Mouse (Mus musculus) kidney, adult 2 months (tissue): ENCODE measurements at regions not wholly inside any gene's neighbourhood (a gene's known extent, or its start where the extent isn't known, plus 50 kb on each side); places are given as distances from the start of the nearest gene placed in this dataset.

ENCODE experiments used
- DNase-seq: peaks from one replicate; pipeline ENCODE4 v3.0.0; 2021
- H3K27ac ChIP-seq: fragments of 200-500 bp; 2 replicates; pipeline ENCODE4 v1.5.1; 2012; ENCODE audit warnings: low read depth, low read length, control low read depth, inconsistent platforms; ENCODE audit not compliant: insufficient read depth
- H3K27me3 ChIP-seq: fragments of 200-500 bp; replicated peaks from 2 replicates; pipeline ENCODE4 v1.6.1; 2012; ENCODE audit warnings: mild to moderate bottlenecking, moderate library complexity, low read length, inconsistent platforms; ENCODE audit not compliant: control insufficient read depth, insufficient read depth
- H3K36me3 ChIP-seq: fragments of 200-500 bp; 2 replicates; pipeline ENCODE4 v1.6.1; 2012; ENCODE audit warnings: mild to moderate bottlenecking, moderate library complexity, low read length, inconsistent platforms; ENCODE audit not compliant: control insufficient read depth, insufficient read depth
- H3K4me1 ChIP-seq: fragments of 200-500 bp; 2 replicates; pipeline ENCODE4 v1.6.1; 2011; ENCODE audit warnings: low read length; ENCODE audit not compliant: control insufficient read depth, insufficient read depth
- H3K4me3 ChIP-seq: fragments of 200-500 bp; 2 replicates; pipeline ENCODE4 v1.5.1; 2011; ENCODE audit warnings: mild to moderate bottlenecking, low read depth, low read length, control low read depth; ENCODE audit not compliant: insufficient read depth
- CTCF ChIP-seq: fragments of 200-500 bp; conservative IDR thresholded peaks from 2 replicates; pipeline ENCODE4 v1.5.1; 2011; ENCODE audit warnings: low read depth, mild to moderate bottlenecking, control low read depth, low read length, moderate library complexity, mixed read lengths; ENCODE audit not compliant: insufficient read depth, insufficient read length
- POLR2A ChIP-seq: fragments of 200-500 bp; IDR thresholded peaks from one replicate; pipeline ENCODE4 v1.6.1; 2011; ENCODE audit warnings: low read depth, low read length, control low read depth
- WGBS: fragments of 180-500 bp; shearing (Covaris S2); methylation state at CpG from one replicate; pipeline ENCODE4 v1.1.7; 2018; 5-methylcytosine and 5-hydroxymethylcytosine counted together

GRCm38 (mm10) chr2:174917146-174917905 is 92.7 kb upstream of the Gm14444 start:
- Histone ChIP-seq H3K4me3 (no peak overlapping the region), H3K27ac (no peak overlapping the region), H3K27me3 (no peaks in the 10 kb centered on the region), H3K4me1 (no peaks in the 10 kb centered on the region), H3K36me3 (no peaks in the 10 kb centered on the region)
- TF ChIP-seq POLR2A = no peak
- TF ChIP-seq CTCF = no peak
- no peak for DNase-seq
- 33% methylated on average over 10 of the region's 10 CpGs for WGBS

DNA sequence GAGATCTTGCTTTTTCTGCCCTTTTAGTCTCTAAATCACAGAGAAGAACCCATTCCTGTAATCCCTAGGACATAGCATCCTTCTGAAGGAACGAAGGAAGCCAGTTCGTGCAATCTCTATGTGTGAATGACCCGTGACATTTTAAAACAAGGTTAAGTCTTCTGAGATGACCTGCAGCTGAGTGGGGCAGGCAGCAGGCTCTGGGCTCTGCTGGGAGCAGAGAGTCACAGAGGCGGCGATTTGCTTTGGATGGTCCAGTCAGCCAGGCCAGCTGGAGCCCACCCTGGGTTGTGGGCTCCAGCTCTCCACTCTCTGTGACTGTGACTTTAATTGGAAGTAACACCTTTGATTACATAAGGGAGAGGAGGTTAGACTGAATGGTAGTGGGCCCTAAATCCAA is 92.1 kb upstream of the Gm14444 start:
- H3K4me3 ChIP-seq = no peak overlapping the region
- no peaks in the 10 kb centered on the region for H3K36me3 ChIP-seq
- TF ChIP-seq POLR2A = no peak
- TF ChIP-seq CTCF = no peak
- H3K27me3 ChIP-seq = no peaks in the 10 kb centered on the region
- WGBS = 27% methylated on average over 5 of the region's 5 CpGs
- no peak overlapping the region for H3K27ac ChIP-seq
- DNase-seq = no peak
- H3K4me1 ChIP-seq = no peaks in the 10 kb centered on the region

DNA sequence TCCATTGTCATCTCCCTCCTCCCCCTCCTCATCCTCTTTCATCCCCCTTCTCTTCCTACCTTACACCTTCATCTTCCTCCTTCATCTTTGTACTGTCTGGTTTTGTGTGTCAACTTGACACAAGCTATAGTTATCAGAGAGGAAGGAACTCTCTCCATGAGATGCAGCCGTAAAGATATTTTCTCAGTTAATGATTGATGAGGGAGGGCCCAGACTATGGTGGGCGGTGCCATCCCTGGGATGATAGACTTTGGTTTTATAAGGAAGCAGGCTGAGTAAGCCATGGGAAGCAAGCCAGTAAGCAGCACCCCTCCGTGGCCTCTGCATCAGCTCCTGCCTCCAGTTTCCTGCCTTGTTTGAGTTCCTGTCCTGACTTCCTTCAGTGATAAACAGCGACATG is 87.8 kb upstream of the Gm14444 start:
- TF ChIP-seq POLR2A (no peak), CTCF (no peak)
- Histone ChIP-seq H3K4me3 (no peak overlapping the region), H3K27me3 (no peaks in the 10 kb centered on the region), H3K36me3 (no peaks in the 10 kb centered on the region), H3K27ac (no peak overlapping the region), H3K4me1 (no peaks in the 10 kb centered on the region)
- DNase-seq = no peak
- WGBS = 32% methylated on average over 4 of the region's 4 CpGs

GRCm38 (mm10) chr2:174929718-174930117 is 80.3 kb upstream of the Gm14444 start:
- WGBS = 68% methylated on average over 2 of the region's 2 CpGs
- peak; percentile 3 for DNase-seq
- no peak overlapping the region for H3K4me3 ChIP-seq
- H3K27me3 ChIP-seq = no peaks in the 10 kb centered on the region
- H3K27ac ChIP-seq = no peak overlapping the region
- no peaks in the 10 kb centered on the region for H3K36me3 ChIP-seq
- TF ChIP-seq CTCF (no peak), POLR2A (no peak)
- H3K4me1 ChIP-seq = no peaks in the 10 kb centered on the region

DNA sequence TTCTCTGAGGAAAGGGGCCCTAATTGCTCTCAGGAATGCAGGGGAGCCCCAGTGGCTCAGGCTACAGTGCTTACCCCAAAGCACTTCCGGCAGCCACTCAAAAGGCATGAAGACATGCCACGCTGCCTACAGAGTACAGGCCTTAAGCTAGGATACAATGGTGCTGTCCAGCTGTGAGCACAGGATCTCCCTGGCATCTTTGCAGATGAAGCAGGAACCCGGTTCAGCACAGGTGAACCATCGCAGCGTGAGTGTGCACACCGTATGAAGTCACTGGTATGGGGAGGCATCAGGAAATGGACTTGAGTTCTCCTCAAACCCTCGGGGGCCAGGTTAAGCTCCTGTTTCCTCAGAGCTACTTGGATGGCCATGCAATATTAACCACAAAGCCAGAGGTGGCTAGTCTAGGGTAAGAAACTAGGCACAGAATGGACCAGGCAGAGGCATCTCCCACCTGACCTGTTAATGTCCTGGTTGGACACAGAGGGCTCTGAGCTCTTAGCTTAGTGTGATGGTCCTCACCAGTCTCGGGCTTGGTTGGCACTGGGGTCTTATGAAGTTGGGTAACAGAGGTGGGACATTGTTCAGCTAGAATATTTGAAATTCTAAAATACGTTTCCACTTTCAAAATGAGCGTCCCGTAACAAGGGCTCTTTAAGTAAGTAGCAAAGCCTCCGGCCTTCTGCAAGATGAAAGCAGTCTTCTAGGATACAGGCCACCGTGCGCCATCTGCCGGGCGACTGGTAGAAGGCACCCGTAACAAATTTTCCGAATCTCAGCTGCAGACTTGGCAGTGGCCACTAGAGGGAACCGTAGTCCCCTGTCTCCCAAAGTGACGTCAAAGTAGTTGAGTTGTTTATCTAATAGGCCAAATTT is 77.7 kb upstream of the Gm14444 start:
- Histone ChIP-seq H3K27ac (no peak overlapping the region), H3K4me1 (no peaks in the 10 kb centered on the region), H3K27me3 (no peaks in the 10 kb centered on the region), H3K4me3 (no peak overlapping the region), H3K36me3 (no peaks in the 10 kb centered on the region)
- WGBS = 35% methylated on average over 20 of the region's 20 CpGs
- peak; percentile 86 for DNase-seq
- TF ChIP-seq CTCF (peak; percentile 96), POLR2A (no peak)

- no peak for TF ChIP-seq CTCF
- no peak for TF ChIP-seq POLR2A
- DNase-seq = no peak
- no peaks in the 10 kb centered on the region for H3K36me3 ChIP-seq
- no peaks in the 10 kb centered on the region for H3K4me1 ChIP-seq
- H3K27me3 ChIP-seq = no peaks in the 10 kb centered on the region
- 17% methylated on average over 6 of the region's 6 CpGs for WGBS
- H3K4me3 ChIP-seq = no peak overlapping the region
- no peak overlapping the region for H3K27ac ChIP-seq
These were observed 77.1 kb upstream of the Gm14444 start for GRCm38 (mm10) chr2:174933013-174933353.

DNA sequence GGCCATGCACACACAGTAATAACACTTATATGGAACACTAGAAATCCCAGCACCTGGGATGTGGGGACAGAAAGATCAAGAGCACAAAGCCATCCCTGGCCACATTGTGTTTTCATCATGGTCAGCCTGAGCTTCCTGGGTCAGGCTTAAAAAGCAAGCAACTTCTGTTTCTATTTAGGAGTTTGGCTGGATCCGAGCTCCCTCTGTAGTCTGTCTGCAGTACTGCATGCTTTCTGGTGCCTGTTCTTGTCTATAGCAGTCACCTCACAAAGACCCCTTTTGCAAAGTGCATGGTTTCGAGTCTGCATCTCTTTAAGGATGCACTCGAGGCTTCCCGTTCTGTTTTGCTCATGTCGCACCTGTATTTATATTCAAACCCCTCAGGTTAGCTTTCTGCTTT is 73.4 kb upstream of the Gm14444 start:
- H3K36me3 ChIP-seq = no peaks in the 10 kb centered on the region

More for the DNA sequence above, 73.4 kb upstream of the Gm14444 start:
- peak; percentile 8 for DNase-seq
- WGBS = 32% methylated on average over 5 of the region's 5 CpGs
- H3K27ac ChIP-seq = no peak overlapping the region
- H3K4me1 ChIP-seq = no peaks in the 10 kb centered on the region
- TF ChIP-seq CTCF (peak; percentile 45), POLR2A (no peak)
- no peak overlapping the region for H3K4me3 ChIP-seq
- H3K27me3 ChIP-seq = no peaks in the 10 kb centered on the region
